Mouse (Mus musculus) myocyte (in vitro differentiated cells): ENCODE results near the gene Clps.

Experiments used
- CEBPB ChIP-seq: IDR thresholded peaks from 2 replicates; pipeline ENCODE4 v1.6.1; 2011; ENCODE audit warnings: mild to moderate bottlenecking, moderate library complexity; ENCODE audit not compliant: poor library complexity, insufficient read depth, severe bottlenecking
- E2F4 ChIP-seq: IDR thresholded peaks from one replicate; pipeline ENCODE4 v1.6.1; 2011; ENCODE audit warnings: mild to moderate bottlenecking, control low read depth, moderate library complexity; ENCODE audit not compliant: insufficient read depth
- MAX ChIP-seq: IDR thresholded peaks from one replicate; pipeline ENCODE4 v1.6.1; 2011; ENCODE audit warnings: low read depth, mild to moderate bottlenecking, control low read depth
- MYOD1 ChIP-seq, 3 experiments: IDR thresholded peaks; one replicate each; pipeline ENCODE4 v1.6.1; 2011; ENCODE audit warnings: control low read depth in 2 of 3, low read depth in 2 of 3, mild to moderate bottlenecking in 2 of 3, moderate library complexity in 1 of 3; ENCODE audit not compliant: insufficient read length in 2 of 3, control insufficient read depth in 1 of 3
- MYOG ChIP-seq, 3 experiments: IDR thresholded peaks; one replicate each; pipeline ENCODE4 v1.6.1; 2011; ENCODE audit warnings: control low read depth in 2 of 3, low read depth in 2 of 3, mild to moderate bottlenecking in 2 of 3; ENCODE audit not compliant: insufficient read length in 2 of 3, control insufficient read depth in 1 of 3, insufficient read depth in 1 of 3
- POLR2A ChIP-seq: IDR thresholded peaks from one replicate; pipeline ENCODE4 v1.6.1; 2011; ENCODE audit warnings: low read depth, mild to moderate bottlenecking, control low read depth, moderate library complexity; ENCODE audit not compliant: insufficient read length
- POLR2AphosphoS2 ChIP-seq: IDR thresholded peaks from one replicate; pipeline ENCODE4 v1.6.1; 2011; ENCODE audit warnings: low read depth, control low read depth; ENCODE audit not compliant: insufficient read length
- REST ChIP-seq: IDR thresholded peaks from one replicate; pipeline ENCODE4 v1.6.1; 2011; ENCODE audit warnings: mild to moderate bottlenecking, control low read depth, moderate library complexity; ENCODE audit not compliant: insufficient read depth, insufficient read length
- SRF ChIP-seq: IDR thresholded peaks from one replicate; pipeline ENCODE4 v1.6.1; 2011; ENCODE audit warnings: low read depth; ENCODE audit not compliant: control insufficient read depth, insufficient read length
- TCF3 ChIP-seq: IDR thresholded peaks from one replicate; pipeline ENCODE4 v1.6.1; 2011; ENCODE audit warnings: low read depth, control low read depth; ENCODE audit not compliant: insufficient read length
- USF1 ChIP-seq: IDR thresholded peaks from one replicate; pipeline ENCODE4 v1.6.1; 2011; ENCODE audit warnings: low read depth, mild to moderate bottlenecking, control low read depth, moderate library complexity

DNA sequence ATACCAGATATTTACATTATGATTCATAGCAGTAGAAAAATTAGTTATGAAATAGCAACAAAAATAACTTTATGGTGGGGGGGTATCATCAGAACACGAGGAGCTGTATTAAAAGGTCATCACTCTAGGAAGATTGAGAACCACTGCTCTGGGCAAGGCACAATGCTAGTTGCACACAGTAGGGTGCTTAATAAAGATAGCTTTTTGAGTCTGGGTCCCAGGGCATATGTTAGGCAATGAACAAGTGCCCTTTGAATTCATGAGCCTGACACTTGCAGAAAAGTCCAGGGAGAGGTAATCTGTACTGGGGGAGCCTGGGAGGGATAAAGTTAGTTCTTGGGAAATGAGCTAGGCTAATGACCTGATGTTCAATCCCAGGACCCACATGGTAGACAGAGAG, 47.2 kb downstream of the Clps start:
- TF ChIP-seq POLR2A, result no peak
- no peak for TF ChIP-seq MYOG (IDR thresholded peaks at IDR 0.05; ENCODE audit: control insufficient read depth in 1 of 3, insufficient read depth in 1 of 3, insufficient read length in 2 of 3, low read depth in 2 of 3)
- no peak for TF ChIP-seq E2F4
- TF ChIP-seq USF1, result no peak
- TF ChIP-seq MYOD1 (IDR thresholded peaks at IDR 0.05; ENCODE audit: control insufficient read depth in 1 of 3, insufficient read length in 2 of 3, low read depth in 2 of 3), result no peak
- no peak for TF ChIP-seq MAX
- TF ChIP-seq POLR2AphosphoS2, result no peak
- TF ChIP-seq SRF, result no peak
- no peak for TF ChIP-seq TCF3
- no peak for TF ChIP-seq REST
- TF ChIP-seq CEBPB, result no peak
